ENCODE assay signal across 11 mouse cellular contexts in genomic region chr7:145106494-145106849, GRCm38 (mm10).
DNase-seq lines count a peak whose midpoint lies in the region; ATAC-seq and TF ChIP-seq lines count a peak whose summit lies in the region.
"Had no signal": no experiment of that assay in that cellular context is flagged by ENCODE, and none has a peak within 500 bp of the region (broad histone marks: within the 10 kb centered on the region; RNA-seq: fewer than 3 reads in every experiment).

No protein-coding gene starts in this region.

- WGBS in heart, postnatal 0 days, result 27% methylated on average over 4 of the region's 4 CpGs
- WGBS in hindbrain, embryonic 16.5 days, result 71% methylated on average over 4 of the region's 4 CpGs
- WGBS in midbrain, postnatal 0 days, result 82% methylated on average over 4 of the region's 4 CpGs

- H3K27me3 ChIP-seq in heart, postnatal 0 days (ENCODE audit: control insufficient read depth, insufficient read depth, low read length), result no peaks in the 10 kb centered on the region
- no peaks in the 10 kb centered on the region for H3K27me3 ChIP-seq in hindbrain, embryonic 16.5 days (replicated peaks; ENCODE audit: control insufficient read depth, insufficient read depth, low read length)
- no peaks in the 10 kb centered on the region for H3K27me3 ChIP-seq in midbrain, postnatal 0 days (ENCODE audit: insufficient read depth, low read length)
- H3K27me3 ChIP-seq: heart, embryonic 13.5 days had no signal

- H3K27ac ChIP-seq in bone marrow macrophage, adult 2 months (ENCODE audit: insufficient read depth, low read depth, low read length), result peak overlapping the region; percentile 30
- H3K27ac ChIP-seq in heart, postnatal 0 days (ENCODE audit: low read depth), result no peak overlapping the region
- H3K27ac ChIP-seq in hindbrain, embryonic 16.5 days (ENCODE audit: low read depth, low read length), result no peak overlapping the region
- no peak overlapping the region for H3K27ac ChIP-seq in midbrain, postnatal 0 days (ENCODE audit: low read depth, low read length)
- H3K27ac ChIP-seq: heart, embryonic 13.5 days; layer of hippocampus, adult 2 months had no signal

- no peaks in the 10 kb centered on the region for H3K9me3 ChIP-seq in heart, postnatal 0 days (replicated peaks; ENCODE audit: control insufficient read depth, low read length)
- H3K9me3 ChIP-seq in hindbrain, embryonic 16.5 days (ENCODE audit: control insufficient read depth, low read length), result no peaks in the 10 kb centered on the region
- H3K9me3 ChIP-seq in midbrain, postnatal 0 days (ENCODE audit: low read length), result no peaks in the 10 kb centered on the region
- H3K9me3 ChIP-seq: heart, embryonic 13.5 days had no signal

- no peaks in the 10 kb centered on the region for H3K36me3 ChIP-seq in heart, postnatal 0 days (replicated peaks; ENCODE audit: control insufficient read depth, insufficient read depth, low read length)
- H3K36me3 ChIP-seq in hindbrain, embryonic 16.5 days (ENCODE audit: control insufficient read depth, insufficient read depth, low read length), result no peaks in the 10 kb centered on the region
- H3K36me3 ChIP-seq in midbrain, postnatal 0 days (ENCODE audit: insufficient read depth, low read length), result no peaks in the 10 kb centered on the region
- H3K36me3 ChIP-seq: heart, embryonic 13.5 days had no signal

- no peak for TF ChIP-seq POLR2A in bone marrow macrophage, adult 2 months (IDR thresholded peaks at IDR 0.05; ENCODE audit: borderline replicate concordance, low read depth, low read length)

- intact Hi-C loops in left cerebral cortex, postnatal 4 days (cut with DNase I), result no loop called here

- H3K4me1 ChIP-seq in bone marrow macrophage, adult 2 months (ENCODE audit: control insufficient read depth, insufficient read depth, low read length), result peaks cover 71% of the 10 kb centered on the region
- H3K4me1 ChIP-seq in heart, postnatal 0 days (ENCODE audit: control insufficient read depth, insufficient read depth), result peaks cover 33% of the 10 kb centered on the region
- peaks cover 10% of the 10 kb centered on the region for H3K4me1 ChIP-seq in hindbrain, embryonic 16.5 days (ENCODE audit: control insufficient read depth, insufficient read depth, low read depth, low read length)
- no peaks in the 10 kb centered on the region for H3K4me1 ChIP-seq in midbrain, postnatal 0 days (ENCODE audit: insufficient read depth, low read length)

- TF ChIP-seq CTCF in bone marrow macrophage, adult 2 months (IDR thresholded peaks at IDR 0.05; ENCODE audit: low read depth, low read length), result no peak
- TF ChIP-seq CTCF in heart, postnatal 0 days (IDR thresholded peaks at IDR 0.05; ENCODE audit: low read depth), result no peak
- no peak for TF ChIP-seq CTCF in midbrain, postnatal 0 days (IDR thresholded peaks at IDR 0.05)

- TF ChIP-seq EP300 in heart, postnatal 0 days (IDR thresholded peaks at IDR 0.05; ENCODE audit: low read depth), result no peak

- H3K4me3 ChIP-seq in bone marrow macrophage, adult 2 months (ENCODE audit: insufficient read depth, low read length), result no peak overlapping the region
- H3K4me3 ChIP-seq in heart, postnatal 0 days (ENCODE audit: low read depth, low read length), result no peak overlapping the region
- no peak overlapping the region for H3K4me3 ChIP-seq in hindbrain, embryonic 16.5 days (ENCODE audit: low read length)
- H3K4me3 ChIP-seq in midbrain, postnatal 0 days (ENCODE audit: low read depth, low read length), result no peak overlapping the region
- H3K4me3 ChIP-seq: heart, embryonic 13.5 days; layer of hippocampus, adult 2 months had no signal

- peak; percentile 71 to 75 for DNase-seq in left cerebral cortex, adult 18-20 months (ENCODE audit: low spot score in 2 of 2)
- no peak for DNase-seq in left cerebral cortex, postnatal 4 days
- DNase-seq in heart, postnatal 0 days (ENCODE audit: low spot score), result peak; percentile 43
- DNase-seq in right cerebral cortex, postnatal 25 days, result peak; percentile 33
- DNase-seq in midbrain, postnatal 0 days (ENCODE audit: low spot score), result no peak
- DNase-seq in adipocyte (ENCODE audit: low spot score), result no peak
- DNase-seq: midbrain, embryonic 14.5 days had no signal

- H3K9ac ChIP-seq in heart, postnatal 0 days (replicated peaks; ENCODE audit: low read depth, low read length), result no peak overlapping the region
- H3K9ac ChIP-seq in hindbrain, embryonic 16.5 days (ENCODE audit: low read depth, low read length), result no peak overlapping the region
- no peak overlapping the region for H3K9ac ChIP-seq in midbrain, postnatal 0 days (replicated peaks; ENCODE audit: low read length, poor library complexity, severe bottlenecking)
- H3K9ac ChIP-seq: heart, embryonic 13.5 days had no signal

- ATAC-seq in heart, postnatal 0 days (ENCODE audit: insufficient read depth, low read depth), result no peak
- no peak for ATAC-seq in hindbrain, embryonic 16.5 days
- ATAC-seq in midbrain, postnatal 0 days (ENCODE audit: low FRiP score), result no peak

- no peak overlapping the region for H3K4me2 ChIP-seq in heart, postnatal 0 days (ENCODE audit: low read depth, low read length)
- no peak overlapping the region for H3K4me2 ChIP-seq in hindbrain, embryonic 16.5 days (ENCODE audit: low read length)
- H3K4me2 ChIP-seq in midbrain, postnatal 0 days (ENCODE audit: low read depth, low read length, poor library complexity, severe bottlenecking), result no peak overlapping the region
- H3K4me2 ChIP-seq: heart, embryonic 13.5 days had no signal

Comparison
In these comparisons a context has a peak if more than half of its experiments do, and no peak if none do; other contexts are left out.
1. DNase-seq: peak in left cerebral cortex, adult 18-20 months (2 of 2), heart, postnatal 0 days (single experiment) and right cerebral cortex, postnatal 25 days (single experiment); none in left cerebral cortex, postnatal 4 days (single experiment), midbrain, postnatal 0 days (single experiment) and adipocyte (single experiment).